Mouse (Mus musculus) midbrain, embryonic 16.5 days (tissue): ENCODE data around the gene Sun2. TPM values are rescaled to one million over a fixed set of nuclear protein-coding genes. Genes with fewer than 3 reads are reported as not detected.

Source experiments
- ATAC-seq: fragments of 200-750 bp; cut with Nextera tagmentation; 2 replicates; pipeline ENCODE4 v1.8.0; 2017; ENCODE audit warnings: moderate TSS enrichment
- H3K27ac ChIP-seq: fragments of 300-500 bp; sonication (generic); 2 replicates; pipeline ENCODE4 v1.5.1; 2014; ENCODE audit warnings: mild to moderate bottlenecking, low read length, mixed read lengths
- H3K27me3 ChIP-seq: fragments of 300-500 bp; sonication (generic); 2 replicates; pipeline ENCODE4 v1.6.1; 2014; ENCODE audit warnings: low read depth, low read length, mixed read lengths; ENCODE audit not compliant: control insufficient read depth, insufficient read depth
- H3K36me3 ChIP-seq: fragments of 300-500 bp; sonication (generic); 2 replicates; pipeline ENCODE4 v1.6.1; 2014; ENCODE audit warnings: mild to moderate bottlenecking, low read length, moderate library complexity, mixed read lengths; ENCODE audit not compliant: control insufficient read depth, insufficient read depth
- H3K4me1 ChIP-seq: fragments of 300-500 bp; sonication (generic); 2 replicates; pipeline ENCODE4 v1.6.1; 2014; ENCODE audit warnings: mild to moderate bottlenecking, low read length, mixed read lengths; ENCODE audit not compliant: control insufficient read depth, insufficient read depth
- H3K4me2 ChIP-seq: fragments of 300-500 bp; sonication (generic); 2 replicates; pipeline ENCODE4 v1.6.1; 2014; ENCODE audit warnings: mild to moderate bottlenecking, low read length, mixed read lengths
- H3K4me3 ChIP-seq: fragments of 300-500 bp; sonication (generic); 2 replicates; pipeline ENCODE4 v1.5.1; 2014; ENCODE audit warnings: low read depth, mild to moderate bottlenecking, low read length, moderate library complexity, mixed read lengths
- H3K9ac ChIP-seq: fragments of 300-500 bp; sonication (generic); 2 replicates; pipeline ENCODE4 v1.6.1; 2014; ENCODE audit warnings: low read depth, low read length, mixed read lengths
- H3K9me3 ChIP-seq: fragments of 300-500 bp; sonication (generic); replicated peaks from 2 replicates; pipeline ENCODE4 v1.6.1; 2014; ENCODE audit warnings: mild to moderate bottlenecking, low read length, mixed read lengths; ENCODE audit not compliant: control insufficient read depth, poor library complexity, severe bottlenecking
- WGBS: fragments of 180-500 bp; shearing (Covaris S2); extraction: QIAGEN DNeasy Blood & Tissue Kit; methylation state at CpG from one replicate; pipeline ENCODE4 v1.1.7; 2014; 5-methylcytosine and 5-hydroxymethylcytosine counted together
- polyA plus RNA-seq: library from polyadenylated mRNA; unstranded; fragments of >200 nt; fragmentation: Nextera tagmentation; extraction: Ambion mirVana; gene quantifications from 2 replicates; pipeline ENCODE4 v1.2.1, GENCODE M21; 2015

Gene Sun2
- polyA plus RNA-seq, 1 experiment from 2014 or later = 5.7 TPM

DNA sequence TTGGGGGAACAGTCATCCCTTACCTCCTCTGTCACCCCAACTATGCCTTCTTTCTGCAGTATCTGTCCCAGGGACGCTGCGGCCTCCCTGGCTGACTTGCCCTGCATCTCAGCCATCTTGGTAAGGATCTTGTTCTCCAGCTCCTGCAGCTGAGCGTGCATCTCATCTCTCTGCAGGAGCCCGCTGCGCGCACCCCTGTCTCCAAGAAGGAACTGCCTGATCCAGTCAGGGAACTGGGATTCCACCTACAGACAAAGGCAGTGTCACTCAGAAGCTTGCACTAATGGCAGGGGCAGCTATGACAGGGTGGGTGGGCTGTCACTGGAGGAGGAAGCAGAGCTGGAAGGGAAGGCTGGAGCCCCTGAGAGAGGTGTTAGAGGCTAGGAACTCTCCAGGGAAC is 14.5 kb downstream of the Sun2 start:
- H3K4me3 ChIP-seq = no peak overlapping the region
- WGBS = 75% methylated on average over 6 of the region's 6 CpGs
- H3K4me1 ChIP-seq = no peaks in the 10 kb centered on the region
- H3K9me3 ChIP-seq = no peaks in the 10 kb centered on the region
- H3K27me3 ChIP-seq = no peaks in the 10 kb centered on the region
- H3K4me2 ChIP-seq = no peak overlapping the region
- peaks cover 47% of the 10 kb centered on the region for H3K36me3 ChIP-seq
- ATAC-seq = no peak
- no peak overlapping the region for H3K9ac ChIP-seq
- H3K27ac ChIP-seq = no peak overlapping the region

DNA sequence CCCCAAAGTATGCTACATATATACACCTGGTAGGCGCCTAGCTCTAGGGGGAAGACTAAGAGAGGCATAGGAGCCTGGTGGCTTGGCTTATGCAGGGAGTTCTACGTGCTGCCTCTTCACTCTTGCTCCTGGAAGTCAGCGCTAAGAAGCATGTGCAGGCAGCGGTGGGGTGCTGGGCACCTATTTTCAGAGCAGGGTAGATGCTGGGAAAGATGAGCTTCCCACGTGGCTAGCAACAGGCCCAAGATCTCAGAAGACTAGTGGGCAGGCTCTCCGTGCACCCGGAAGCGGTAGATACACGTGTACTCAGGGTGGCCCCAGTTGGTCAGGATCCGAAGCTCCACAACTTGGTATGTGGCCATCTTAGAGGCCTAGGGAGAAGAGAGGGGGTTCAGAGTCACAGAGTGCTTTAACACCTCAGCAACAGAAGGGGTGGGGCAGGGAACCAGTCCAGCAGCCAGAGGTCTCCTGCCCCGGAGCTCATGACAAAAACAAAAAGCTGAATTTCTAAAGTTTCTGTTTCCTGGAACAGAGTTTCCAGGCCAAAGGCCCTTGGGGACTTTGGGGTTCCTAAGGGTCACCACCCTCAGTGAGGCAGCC is 17.0 kb downstream of the Sun2 start:
- Histone ChIP-seq H3K4me3 (no peak overlapping the region), H3K27ac (no peak overlapping the region), H3K27me3 (no peaks in the 10 kb centered on the region), H3K4me2 (no peak overlapping the region), H3K9me3 (no peaks in the 10 kb centered on the region), H3K9ac (no peak overlapping the region), H3K36me3 (peaks cover 45% of the 10 kb centered on the region), H3K4me1 (no peaks in the 10 kb centered on the region)
- no peak for ATAC-seq
- 91% methylated on average over 11 of the region's 11 CpGs for WGBS

DNA sequence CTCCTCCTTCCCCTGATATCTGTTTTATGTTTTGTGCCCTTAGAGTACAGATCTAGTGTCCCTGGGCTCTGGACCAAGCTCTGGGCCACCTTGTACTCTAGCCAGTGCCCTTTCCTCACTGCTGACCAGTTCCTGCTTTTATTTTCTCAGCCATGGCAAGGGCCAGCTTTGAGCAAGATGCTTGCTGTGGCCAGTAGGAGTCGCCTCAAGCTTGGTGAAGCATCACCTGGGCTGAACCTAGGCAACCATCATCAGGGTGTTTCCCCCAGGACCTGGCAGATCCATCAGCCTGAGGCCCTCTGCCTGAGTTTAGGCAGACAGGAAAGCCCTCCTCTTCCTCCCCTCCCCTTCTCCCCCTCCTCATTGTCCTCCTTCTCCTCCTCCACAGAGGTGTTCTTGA is 18.9 kb downstream of the Sun2 start:
- 12% methylated on average over 1 of the region's 1 CpGs for WGBS
- no peak for ATAC-seq

DNA sequence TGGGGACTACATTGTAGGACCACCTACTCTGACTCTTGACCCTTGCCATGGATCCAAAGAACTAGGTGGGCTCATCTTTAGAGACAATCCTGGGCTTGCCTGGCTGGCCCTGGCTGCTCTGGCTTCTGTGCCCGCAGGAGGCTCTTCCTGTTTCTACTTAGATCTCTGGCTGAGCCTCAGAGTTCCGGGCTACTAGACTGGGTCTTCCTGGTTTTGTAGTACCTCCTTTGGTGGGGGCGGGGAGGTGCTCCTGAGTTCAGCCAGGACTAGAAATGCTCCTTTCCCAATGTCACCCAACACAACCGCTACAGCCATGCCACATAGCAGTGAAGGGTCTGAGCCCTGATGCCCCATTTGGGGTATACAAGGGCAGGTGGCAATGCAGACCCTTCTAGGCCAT is 21.5 kb downstream of the Sun2 start:
- Histone ChIP-seq H3K4me1 (no peaks in the 10 kb centered on the region), H3K4me3 (no peak overlapping the region), H3K4me2 (no peak overlapping the region), H3K36me3 (peaks cover 40% of the 10 kb centered on the region), H3K9me3 (no peaks in the 10 kb centered on the region), H3K27ac (no peak overlapping the region), H3K27me3 (no peaks in the 10 kb centered on the region), H3K9ac (no peak overlapping the region)
- WGBS = 93% methylated on average over 4 of the region's 4 CpGs
- no peak for ATAC-seq

More for the DNA sequence above, 18.9 kb downstream of the Sun2 start:
- no peaks in the 10 kb centered on the region for H3K4me1 ChIP-seq
- no peak overlapping the region for H3K4me2 ChIP-seq
- peaks cover 49% of the 10 kb centered on the region for H3K36me3 ChIP-seq
- no peaks in the 10 kb centered on the region for H3K9me3 ChIP-seq
- peak overlapping the region; percentile 23 for H3K27ac ChIP-seq
- H3K4me3 ChIP-seq = no peak overlapping the region
- no peaks in the 10 kb centered on the region for H3K27me3 ChIP-seq
- no peak overlapping the region for H3K9ac ChIP-seq

DNA sequence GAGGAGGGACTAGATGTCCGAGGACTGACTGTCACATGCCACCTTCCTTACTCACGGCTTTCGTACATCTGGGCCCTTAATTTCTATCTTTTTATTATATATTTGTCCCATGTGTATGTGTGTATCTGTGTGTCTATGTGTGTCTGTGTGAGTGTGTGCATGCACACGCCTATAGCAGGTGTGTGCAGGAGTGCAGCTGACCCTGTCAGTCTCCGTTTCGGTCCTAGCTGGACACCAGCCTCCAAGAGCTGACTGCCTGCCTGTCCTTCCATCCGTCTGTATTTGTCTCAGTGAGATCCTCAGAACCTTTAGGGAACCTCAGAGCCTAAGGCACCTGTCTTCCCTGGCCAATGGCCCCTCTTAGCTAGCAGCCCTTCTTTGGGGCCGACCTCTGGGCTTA is 22.1 kb downstream of the Sun2 start:
- whole genome bisulfite sequencing = 88% methylated on average over 8 of the region's 8 CpGs

GRCm38 (mm10) chr15:79716710-79717109 is 25.6 kb downstream of the Sun2 start:
- Histone ChIP-seq H3K9ac (no peak overlapping the region), H3K4me1 (no peaks in the 10 kb centered on the region), H3K36me3 (peaks cover 42% of the 10 kb centered on the region), H3K4me3 (no peak overlapping the region), H3K4me2 (no peak overlapping the region), H3K27me3 (no peaks in the 10 kb centered on the region), H3K9me3 (no peaks in the 10 kb centered on the region), H3K27ac (no peak overlapping the region)
- WGBS = 81% methylated on average over 6 of the region's 6 CpGs
- no peak for ATAC-seq

More for the DNA sequence above, 22.1 kb downstream of the Sun2 start:
- Histone ChIP-seq H3K27me3 (no peaks in the 10 kb centered on the region), H3K9me3 (no peaks in the 10 kb centered on the region), H3K9ac (no peak overlapping the region), H3K4me1 (no peaks in the 10 kb centered on the region), H3K4me3 (no peak overlapping the region), H3K36me3 (peaks cover 41% of the 10 kb centered on the region), H3K4me2 (no peak overlapping the region), H3K27ac (no peak overlapping the region)
- no peak for ATAC-seq

DNA sequence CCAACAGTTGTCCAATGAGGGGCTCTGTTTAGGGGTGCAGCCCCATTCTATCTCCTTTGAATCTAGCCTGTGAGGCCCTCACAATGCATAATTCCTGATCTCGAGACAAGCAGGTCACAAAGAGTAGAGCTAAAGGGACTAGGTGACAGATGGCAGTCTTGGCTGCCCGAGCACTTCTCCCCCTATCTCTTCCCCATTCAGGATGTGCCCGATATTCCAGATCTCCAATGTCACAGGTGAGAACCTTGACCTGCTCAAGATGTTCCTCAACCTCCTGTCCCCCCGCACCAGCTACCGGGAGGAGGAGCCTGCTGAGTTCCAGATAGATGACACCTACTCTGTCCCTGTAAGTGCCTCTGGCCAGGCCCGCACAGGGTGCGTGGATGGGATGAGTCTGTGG is 26.7 kb downstream of the Sun2 start:
- Histone ChIP-seq H3K9ac (no peak overlapping the region), H3K27ac (no peak overlapping the region), H3K4me1 (no peaks in the 10 kb centered on the region), H3K27me3 (no peaks in the 10 kb centered on the region), H3K36me3 (peaks cover 46% of the 10 kb centered on the region), H3K4me3 (no peak overlapping the region), H3K9me3 (no peaks in the 10 kb centered on the region), H3K4me2 (no peak overlapping the region)
- no peak for ATAC-seq
- 96% methylated on average over 7 of the region's 7 CpGs for WGBS

DNA sequence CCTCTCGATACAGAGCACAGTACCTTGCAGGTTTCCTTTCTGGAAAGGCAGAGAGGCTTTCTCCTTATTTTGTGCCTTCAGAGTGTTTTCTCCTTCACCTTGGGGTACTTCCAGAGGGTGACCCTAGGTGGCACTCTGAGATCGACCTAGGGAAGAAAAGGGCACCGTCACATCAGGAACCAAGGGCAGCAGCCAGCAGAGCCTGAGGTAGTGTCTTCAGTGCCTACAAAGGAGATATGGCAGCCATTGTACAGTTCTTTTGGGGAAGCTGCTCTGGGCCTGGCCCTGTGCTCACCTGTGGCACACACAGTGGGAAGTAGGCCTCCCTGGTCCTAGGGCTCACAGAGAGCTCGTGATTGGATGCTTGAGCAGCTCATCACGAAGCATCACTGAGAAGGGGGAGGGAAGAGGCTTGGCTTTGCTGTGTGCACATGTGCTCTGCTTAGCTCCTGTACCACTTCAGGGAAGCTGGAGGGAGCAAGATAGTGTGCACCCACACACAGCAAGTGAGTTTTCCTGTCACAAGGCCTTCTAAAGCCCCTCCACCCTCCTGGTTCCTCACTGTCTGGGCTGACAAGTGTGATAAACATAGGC is 34.0 kb downstream of the Sun2 start:
- Histone ChIP-seq H3K4me2 (no peak overlapping the region), H3K9me3 (no peaks in the 10 kb centered on the region), H3K36me3 (peaks cover 29% of the 10 kb centered on the region), H3K4me3 (no peak overlapping the region), H3K9ac (no peak overlapping the region), H3K4me1 (no peaks in the 10 kb centered on the region), H3K27me3 (no peaks in the 10 kb centered on the region), H3K27ac (no peak overlapping the region)
- no peak for ATAC-seq
- WGBS = 89% methylated on average over 5 of the region's 5 CpGs

GRCm38 (mm10) chr15:79706603-79707214 is 35.6 kb downstream of the Sun2 start:
- Histone ChIP-seq H3K36me3 (peaks cover 19% of the 10 kb centered on the region), H3K9me3 (no peaks in the 10 kb centered on the region), H3K9ac (no peak overlapping the region), H3K4me1 (no peaks in the 10 kb centered on the region), H3K4me2 (no peak overlapping the region), H3K27me3 (no peaks in the 10 kb centered on the region), H3K4me3 (no peak overlapping the region), H3K27ac (no peak overlapping the region)
- ATAC-seq = no peak
- 85% methylated on average over 17 of the region's 17 CpGs for WGBS
